Mouse (Mus musculus) lung, embryonic 15.5 days (tissue): ENCODE measurements around the gene Ptov1. TPM values are rescaled to one million over a fixed set of nuclear protein-coding genes. Genes with fewer than 3 reads are reported as not detected.

Experiments used
- ATAC-seq: fragments of 200-750 bp; cut with Nextera tagmentation; 2 replicates; pipeline ENCODE4 v1.8.0; 2017; ENCODE audit warnings: moderate number of reproducible peaks, borderline replicate concordance; ENCODE audit not compliant: low FRiP score, low TSS enrichment; ENCODE audit errors: extremely low read depth
- H3K27ac ChIP-seq: fragments of 300-500 bp; sonication (generic); 2 replicates; pipeline ENCODE4 v1.5.1; 2015; ENCODE audit warnings: moderate library complexity, mild to moderate bottlenecking, inconsistent platforms
- H3K27me3 ChIP-seq: fragments of 300-500 bp; sonication (generic); 2 replicates; pipeline ENCODE4 v1.6.1; 2015; ENCODE audit warnings: inconsistent platforms
- H3K36me3 ChIP-seq: fragments of 300-500 bp; sonication (generic); 2 replicates; pipeline ENCODE4 v1.6.1; 2015; ENCODE audit warnings: inconsistent platforms
- H3K4me1 ChIP-seq: fragments of 300-500 bp; sonication (generic); 2 replicates; pipeline ENCODE4 v1.6.1; 2015; ENCODE audit warnings: inconsistent platforms
- H3K4me2 ChIP-seq: fragments of 300-500 bp; sonication (generic); 2 replicates; pipeline ENCODE4 v1.6.1; 2015; ENCODE audit warnings: inconsistent platforms, mild to moderate bottlenecking, moderate library complexity
- H3K4me3 ChIP-seq: fragments of 300-500 bp; sonication (generic); 2 replicates; pipeline ENCODE4 v1.5.1; 2015; ENCODE audit warnings: mild to moderate bottlenecking, inconsistent platforms
- H3K9ac ChIP-seq: fragments of 300-500 bp; sonication (generic); 2 replicates; pipeline ENCODE4 v1.6.1; 2015; ENCODE audit warnings: inconsistent platforms
- H3K9me3 ChIP-seq: fragments of 300-500 bp; sonication (generic); 2 replicates; pipeline ENCODE4 v1.6.1; 2016; ENCODE audit warnings: inconsistent platforms
- WGBS: fragments of 180-500 bp; shearing (Covaris S2); methylation state at CpG from one replicate; pipeline ENCODE4 v1.1.7; 2015; 5-methylcytosine and 5-hydroxymethylcytosine counted together
- polyA plus RNA-seq: library from polyadenylated mRNA; unstranded; fragments of >200 nt; fragmentation: Nextera tagmentation; extraction: Ambion mirVana; gene quantifications from 2 replicates; pipeline ENCODE4 v1.2.1, GENCODE M21; 2015

The Ptov1 gene
- polyA plus RNA-seq, 1 experiment from 2014 or later, result 398 TPM

DNA sequence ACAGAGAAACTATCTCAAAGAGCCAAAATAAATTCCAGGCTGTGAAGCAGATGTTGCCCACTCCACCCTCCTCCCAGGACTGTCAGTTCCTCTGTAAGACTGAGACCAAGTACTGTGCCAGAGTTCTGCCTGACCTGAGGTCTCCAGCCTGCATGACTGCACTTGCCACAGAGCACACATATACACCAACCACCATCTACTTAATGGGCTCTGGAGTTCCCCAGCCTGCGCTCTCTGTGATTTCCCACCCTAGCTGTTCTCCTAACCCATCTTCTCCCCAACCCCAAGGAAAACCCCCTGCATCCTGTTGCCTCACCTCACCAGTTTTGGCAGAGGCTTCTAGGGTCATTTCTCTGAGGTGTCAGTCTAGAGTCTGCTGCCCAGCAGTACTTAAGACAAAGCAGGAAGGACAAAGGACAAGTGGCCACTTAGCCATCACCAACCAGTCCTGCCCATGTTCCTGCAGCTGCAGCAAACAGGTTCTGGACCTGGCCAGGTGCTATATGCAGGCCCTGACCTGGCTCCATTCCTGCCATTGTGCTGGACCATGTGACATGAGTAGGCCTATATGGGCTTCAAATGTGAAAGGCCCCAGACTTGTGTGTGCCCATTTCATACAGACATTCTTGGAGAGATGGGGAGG lies 34.1 kb downstream of the Ptov1 start:
- Histone ChIP-seq H3K4me2 (no peak overlapping the region), H3K9ac (no peak overlapping the region), H3K4me1 (peaks cover 25% of the 10 kb centered on the region), H3K36me3 (peaks cover 18% of the 10 kb centered on the region), H3K27ac (no peak overlapping the region), H3K4me3 (no peak overlapping the region), H3K27me3 (peaks cover 16% of the 10 kb centered on the region), H3K9me3 (no peaks in the 10 kb centered on the region)
- 88% methylated on average over 1 of the region's 1 CpGs for WGBS
- no peak for ATAC-seq

DNA sequence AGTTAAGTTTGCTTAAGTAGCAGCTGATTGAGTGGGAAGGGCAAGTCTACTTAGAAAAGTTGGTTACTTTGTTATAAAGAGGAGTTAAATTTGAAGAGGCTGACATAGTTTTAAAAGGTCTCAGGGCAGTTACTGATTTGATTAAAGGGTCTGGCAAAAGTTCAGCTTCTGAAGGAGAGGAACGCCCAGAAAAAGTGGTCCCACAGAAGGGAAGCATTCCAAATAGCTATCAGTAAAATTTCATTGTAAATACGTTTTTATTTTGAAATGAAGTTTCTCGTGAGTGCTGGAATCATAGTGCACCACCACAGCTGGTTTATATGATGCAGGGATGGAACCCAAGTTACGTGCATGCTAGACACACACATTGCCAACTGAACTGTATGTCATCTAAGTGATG lies 36.8 kb downstream of the Ptov1 start:
- H3K36me3 ChIP-seq, result peaks cover 46% of the 10 kb centered on the region
- 40% methylated on average over 4 of the region's 4 CpGs for WGBS
- H3K4me3 ChIP-seq, result no peak overlapping the region
- H3K27me3 ChIP-seq, result no peaks in the 10 kb centered on the region
- no peak overlapping the region for H3K4me2 ChIP-seq
- H3K4me1 ChIP-seq, result peaks cover 14% of the 10 kb centered on the region; the same call in 1 of the 2 replicates
- no peak overlapping the region for H3K9ac ChIP-seq
- no peak overlapping the region; the same call in 1 of the 2 replicates for H3K27ac ChIP-seq
- no peaks in the 10 kb centered on the region for H3K9me3 ChIP-seq
- no peak for ATAC-seq

DNA sequence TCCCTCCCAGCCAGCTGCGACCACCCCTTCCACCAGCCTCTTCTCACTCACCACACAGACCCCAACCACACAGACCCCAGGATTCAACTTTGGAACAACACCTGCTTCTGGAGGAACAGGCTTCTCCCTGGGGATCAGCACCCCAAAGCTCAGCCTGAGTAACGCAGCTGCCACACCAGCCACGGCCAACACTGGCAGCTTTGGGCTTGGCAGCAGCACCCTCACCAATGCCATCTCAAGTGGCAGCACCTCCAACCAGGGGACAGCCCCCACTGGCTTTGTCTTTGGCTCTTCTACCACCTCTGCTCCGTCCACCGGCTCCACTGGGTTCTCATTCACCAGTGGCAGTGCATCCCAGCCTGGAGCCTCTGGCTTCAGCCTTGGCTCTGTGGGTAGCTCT lies 40.9 kb downstream of the Ptov1 start:
- H3K9me3 ChIP-seq, result no peaks in the 10 kb centered on the region
- no peak overlapping the region for H3K9ac ChIP-seq
- H3K27me3 ChIP-seq, result no peaks in the 10 kb centered on the region
- WGBS, result 83% methylated on average over 5 of the region's 5 CpGs
- H3K27ac ChIP-seq, result no peak overlapping the region
- ATAC-seq, result no peak
- H3K36me3 ChIP-seq, result peaks cover 51% of the 10 kb centered on the region
- peaks cover 22% of the 10 kb centered on the region for H3K4me1 ChIP-seq
- no peak overlapping the region for H3K4me3 ChIP-seq
- no peak overlapping the region for H3K4me2 ChIP-seq

DNA sequence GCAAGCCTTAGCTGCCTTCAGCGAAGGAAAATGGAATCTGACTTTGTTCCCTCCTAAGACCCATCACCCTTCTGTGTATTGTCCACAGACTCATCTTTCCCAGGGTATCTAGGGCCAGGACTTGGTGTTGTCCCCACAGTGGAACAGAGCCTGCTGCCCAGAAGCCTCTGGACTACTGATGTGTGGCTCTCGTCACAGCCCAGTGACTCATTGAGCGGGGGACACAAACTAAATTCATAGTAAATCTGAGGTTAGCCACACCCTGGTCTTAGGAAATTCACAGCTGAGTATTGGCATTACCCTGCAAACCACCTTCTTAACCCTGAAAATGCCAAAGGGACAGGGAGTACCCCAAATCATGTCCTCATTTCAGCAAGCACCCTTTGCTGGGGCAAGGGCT lies 42.8 kb downstream of the Ptov1 start:
- Histone ChIP-seq H3K27me3 (no peaks in the 10 kb centered on the region), H3K27ac (no peak overlapping the region), H3K9ac (no peak overlapping the region), H3K4me1 (peaks cover 28% of the 10 kb centered on the region), H3K36me3 (peaks cover 46% of the 10 kb centered on the region), H3K9me3 (no peaks in the 10 kb centered on the region), H3K4me2 (no peak overlapping the region), H3K4me3 (no peak overlapping the region)
- ATAC-seq, result no peak
- 83% methylated on average over 3 of the region's 3 CpGs for WGBS

DNA sequence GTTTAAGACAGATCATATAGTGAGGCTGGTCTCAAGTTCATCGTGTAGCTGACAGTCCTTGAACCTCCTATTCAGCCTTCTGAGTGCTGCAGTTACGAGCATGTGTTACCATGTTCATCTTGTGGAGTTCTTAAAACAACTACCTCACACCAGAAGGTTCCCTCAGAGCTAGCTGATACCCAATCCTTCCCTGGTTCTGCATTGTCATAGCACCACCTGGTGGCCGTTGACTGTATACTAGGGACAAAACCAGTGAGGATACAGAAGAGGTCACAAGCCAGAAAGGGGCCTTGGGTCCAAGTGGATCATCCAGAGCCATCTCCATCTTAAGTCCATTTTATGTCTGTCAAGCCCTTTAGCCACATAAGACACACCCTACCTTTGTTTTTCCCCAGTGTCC lies 44.7 kb downstream of the Ptov1 start:
- H3K9me3 ChIP-seq, result no peaks in the 10 kb centered on the region
- H3K4me3 ChIP-seq, result no peak overlapping the region
- H3K4me2 ChIP-seq, result no peak overlapping the region
- H3K27me3 ChIP-seq, result no peaks in the 10 kb centered on the region
- no peak overlapping the region for H3K27ac ChIP-seq
- H3K9ac ChIP-seq, result no peak overlapping the region
- H3K36me3 ChIP-seq, result peaks cover 27% of the 10 kb centered on the region
- H3K4me1 ChIP-seq, result peaks cover 46% of the 10 kb centered on the region
- 16% methylated on average over 3 of the region's 3 CpGs for WGBS
- 0 out of 2 replicates have a peak, but pooled peaks have one; percentile 27 for ATAC-seq

DNA sequence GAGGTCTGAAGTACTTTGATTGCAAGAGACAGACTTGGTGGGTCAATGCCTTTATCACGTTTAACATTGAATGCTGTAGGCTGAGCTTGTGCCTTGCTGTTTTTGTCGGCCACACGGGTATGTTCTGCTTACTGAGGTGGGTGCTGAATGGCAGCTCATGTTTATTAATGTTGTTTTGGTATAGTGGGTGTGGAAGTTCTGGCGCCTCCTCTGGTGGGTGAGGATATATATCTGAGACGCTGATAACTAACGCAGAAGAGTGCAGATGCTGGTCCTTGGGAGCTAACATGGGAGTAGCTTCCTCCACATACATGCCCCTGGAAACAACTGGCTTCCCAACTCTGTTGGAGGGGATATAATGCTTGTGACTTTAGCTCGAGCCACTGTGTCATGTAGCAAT lies 46.2 kb downstream of the Ptov1 start:
- no peak for ATAC-seq
- no peak overlapping the region for H3K4me2 ChIP-seq
- peaks cover 12% of the 10 kb centered on the region; the same call in 1 of the 2 replicates for H3K36me3 ChIP-seq
- no peak overlapping the region for H3K4me3 ChIP-seq
- H3K4me1 ChIP-seq, result peaks cover 61% of the 10 kb centered on the region
- no peak overlapping the region for H3K9ac ChIP-seq
- WGBS, result 42% methylated on average over 7 of the region's 7 CpGs
- H3K27me3 ChIP-seq, result no peaks in the 10 kb centered on the region
- H3K27ac ChIP-seq, result no peak overlapping the region
- no peaks in the 10 kb centered on the region for H3K9me3 ChIP-seq

DNA sequence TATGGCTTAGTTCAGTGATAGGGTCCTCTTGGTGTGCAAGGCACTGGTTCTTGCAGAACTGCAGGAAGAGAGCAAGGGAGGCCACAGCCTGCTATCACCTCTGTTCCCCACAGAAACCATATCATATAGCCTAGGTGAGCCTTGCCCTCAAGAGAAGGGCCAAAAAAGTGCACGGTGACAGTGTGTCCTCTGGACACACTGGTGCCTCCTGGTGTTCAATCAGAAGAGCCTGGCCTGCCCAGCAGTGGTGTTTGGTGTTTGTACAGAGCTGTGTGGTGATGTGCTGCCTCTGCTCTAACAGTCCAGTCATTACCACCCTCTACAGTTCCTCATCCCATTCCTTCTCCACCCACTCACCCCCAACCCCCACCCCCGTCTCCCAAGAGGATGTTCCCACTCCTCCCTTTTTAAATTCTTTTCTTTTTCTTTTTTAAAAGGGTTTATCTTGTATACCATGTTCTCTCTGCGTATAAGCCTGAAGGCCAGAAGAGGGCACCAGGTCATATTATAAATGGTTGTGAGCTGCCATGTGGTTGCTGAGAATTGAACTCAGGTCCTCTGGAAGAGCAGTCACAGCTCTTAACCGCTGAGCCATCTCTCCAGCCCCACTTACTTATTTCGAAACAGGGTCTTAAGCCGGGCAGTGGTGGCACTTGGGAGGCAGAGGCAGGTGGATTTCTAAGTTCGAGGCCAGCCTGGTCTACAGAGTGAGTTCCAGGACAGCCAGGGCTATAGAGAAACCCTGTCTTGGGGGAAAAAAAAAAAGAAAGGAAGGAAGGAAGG lies 47.7 kb downstream of the Ptov1 start:
- Histone ChIP-seq H3K27me3 (no peaks in the 10 kb centered on the region), H3K4me3 (no peak overlapping the region), H3K4me2 (no peak overlapping the region), H3K27ac (no peak overlapping the region), H3K4me1 (peaks cover 72% of the 10 kb centered on the region), H3K9me3 (no peaks in the 10 kb centered on the region), H3K36me3 (peaks cover 5% of the 10 kb centered on the region; the same call in 1 of the 2 replicates), H3K9ac (no peak overlapping the region)
- no peak for ATAC-seq
- WGBS, result 73% methylated on average over 7 of the region's 7 CpGs

DNA sequence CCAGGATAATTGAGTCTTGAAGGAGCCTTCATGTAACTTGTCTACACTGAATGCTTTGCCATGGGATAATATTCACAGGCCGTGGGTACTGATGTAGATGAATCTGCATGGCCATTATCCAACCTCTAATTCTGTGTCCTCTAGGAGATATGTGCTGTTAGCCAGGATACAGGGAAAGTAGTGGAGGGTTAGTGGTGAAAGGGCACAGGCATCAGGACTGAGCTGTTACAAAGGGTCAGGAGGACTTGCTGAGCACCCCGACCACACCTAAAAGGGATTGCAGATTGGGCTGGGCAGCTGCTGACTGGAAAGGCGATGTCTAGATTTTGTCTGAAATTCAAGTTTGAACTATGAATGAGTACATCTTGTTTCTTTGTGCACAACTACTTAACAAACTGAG lies 49.1 kb downstream of the Ptov1 start:
- H3K9ac ChIP-seq, result no peak overlapping the region
- H3K9me3 ChIP-seq, result no peaks in the 10 kb centered on the region
- peaks cover 72% of the 10 kb centered on the region for H3K4me1 ChIP-seq
- no peak overlapping the region for H3K4me2 ChIP-seq
- H3K27ac ChIP-seq, result no peak overlapping the region
- H3K27me3 ChIP-seq, result no peaks in the 10 kb centered on the region
- no peaks in the 10 kb centered on the region for H3K36me3 ChIP-seq
- ATAC-seq, result no peak
- WGBS, result 79% methylated on average over 3 of the region's 3 CpGs
- no peak overlapping the region for H3K4me3 ChIP-seq

DNA sequence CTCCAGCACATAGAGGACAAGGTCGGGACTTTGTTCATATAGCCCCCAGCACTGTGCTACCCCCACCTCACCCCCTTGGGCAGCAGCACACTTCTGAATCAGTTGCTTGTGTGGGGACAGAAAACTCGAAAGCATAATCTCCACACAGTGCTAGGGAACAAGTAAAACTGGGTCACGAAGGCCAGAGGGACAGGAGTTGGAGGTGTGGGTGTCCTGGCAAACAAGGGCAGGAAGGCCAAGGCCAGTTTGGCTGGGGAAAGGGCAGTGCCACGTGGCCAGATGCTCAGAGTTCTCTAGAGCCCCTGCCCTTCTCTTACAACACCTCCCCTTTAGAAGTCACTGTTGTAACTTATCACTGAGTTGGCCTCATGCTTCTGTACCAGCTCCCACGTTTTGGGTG lies 49.7 kb downstream of the Ptov1 start:
- Histone ChIP-seq H3K9me3 (no peaks in the 10 kb centered on the region), H3K4me3 (no peak overlapping the region), H3K4me2 (peak overlapping the region; percentile 60; the same call in 1 of the 2 replicates), H3K27me3 (no peaks in the 10 kb centered on the region), H3K9ac (peak overlapping the region; percentile 16; the same call in 1 of the 2 replicates), H3K27ac (no peak overlapping the region), H3K4me1 (peaks cover 72% of the 10 kb centered on the region), H3K36me3 (no peaks in the 10 kb centered on the region)
- no peak for ATAC-seq
- 42% methylated on average over 5 of the region's 5 CpGs for WGBS

DNA sequence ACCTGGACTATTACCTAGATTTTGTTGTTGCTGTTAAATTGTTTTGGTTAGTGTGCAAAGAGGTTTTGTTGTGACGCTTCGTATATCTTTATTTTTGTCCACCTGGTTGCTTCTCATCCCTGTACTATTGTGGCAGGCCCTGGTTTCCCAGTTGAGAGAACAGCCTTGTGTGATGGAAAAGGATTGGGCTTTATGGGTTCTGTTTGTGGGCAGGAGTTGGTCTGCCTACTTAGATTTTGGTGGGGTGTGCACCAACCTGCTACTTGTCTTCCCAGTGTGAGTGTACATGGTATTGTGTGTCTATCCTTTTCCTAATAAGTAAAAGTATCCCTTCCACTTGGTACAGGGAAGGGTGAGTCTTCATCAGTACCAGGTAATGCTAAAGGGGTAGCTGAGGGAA lies 50.2 kb downstream of the Ptov1 start:
- Histone ChIP-seq H3K9me3 (no peaks in the 10 kb centered on the region), H3K4me2 (peak overlapping the region; percentile 60; the same call in 1 of the 2 replicates), H3K4me3 (peak overlapping the region; percentile 79; the same call in 1 of the 2 replicates), H3K27ac (no peak overlapping the region), H3K9ac (peak overlapping the region; percentile 16; the same call in 1 of the 2 replicates), H3K4me1 (peaks cover 71% of the 10 kb centered on the region), H3K36me3 (peaks cover 1% of the 10 kb centered on the region; the same call in 1 of the 2 replicates), H3K27me3 (no peaks in the 10 kb centered on the region)
- no peak for ATAC-seq
- 89% methylated on average over 2 of the region's 2 CpGs for WGBS

DNA sequence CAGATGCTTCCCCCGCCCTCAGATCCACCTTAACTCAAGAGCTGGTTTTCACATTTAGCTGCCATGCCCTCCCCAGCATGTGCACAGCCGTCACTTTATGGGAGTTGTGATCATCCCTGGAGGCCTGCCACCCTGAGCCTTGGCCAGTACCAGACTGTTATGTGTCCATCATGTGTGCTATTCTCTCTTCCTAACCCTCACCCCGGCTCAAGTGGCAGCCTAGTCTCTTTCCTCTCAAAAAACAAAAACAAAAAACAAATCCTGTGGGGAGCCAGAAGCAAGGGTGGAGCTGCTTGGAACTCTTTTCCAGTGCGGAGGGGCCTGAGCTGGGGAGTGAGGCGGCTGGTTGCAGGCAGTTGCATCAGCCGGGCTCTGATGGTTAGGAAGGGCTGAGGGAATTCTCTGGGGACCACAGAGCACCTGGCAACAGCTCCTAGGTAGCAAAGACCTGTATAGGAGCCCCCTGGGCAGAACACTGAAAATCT lies 50.8 kb downstream of the Ptov1 start:
- Histone ChIP-seq H3K27me3 (no peaks in the 10 kb centered on the region), H3K4me3 (peak overlapping the region; percentile 79), H3K27ac (0 out of 2 replicates have a peak overlapping the region, but pooled peaks have one; percentile 22), H3K9ac (peak overlapping the region; percentile 13; the same call in 1 of the 2 replicates), H3K9me3 (no peaks in the 10 kb centered on the region), H3K36me3 (peaks cover 7% of the 10 kb centered on the region), H3K4me2 (peak overlapping the region; percentile 60), H3K4me1 (peaks cover 65% of the 10 kb centered on the region)
- 32% methylated on average over 6 of the region's 6 CpGs for WGBS
- no peak for ATAC-seq

DNA sequence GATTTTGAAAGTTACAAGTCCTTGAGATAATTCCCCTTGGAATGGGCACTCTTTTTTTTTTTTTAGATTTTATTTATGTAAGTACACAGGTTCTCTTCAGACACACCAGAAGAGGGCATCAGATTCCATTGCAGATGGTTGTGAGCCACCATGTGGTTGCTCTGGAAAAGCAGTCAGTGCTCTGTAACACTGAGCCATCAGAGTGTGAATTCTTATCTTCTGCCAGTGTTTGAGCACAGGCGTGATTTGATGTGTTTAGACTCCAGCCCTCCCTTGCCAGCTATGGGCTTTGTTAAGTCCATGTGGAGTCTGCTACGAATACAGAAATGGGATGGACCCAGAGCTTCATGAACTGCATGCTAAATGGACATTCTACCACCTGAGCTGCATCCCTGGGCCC lies 51.4 kb downstream of the Ptov1 start:
- no peak for ATAC-seq
- Histone ChIP-seq H3K4me1 (peaks cover 59% of the 10 kb centered on the region), H3K9ac (peak overlapping the region; percentile 96; the same call in 1 of the 2 replicates), H3K27ac (no peak overlapping the region), H3K9me3 (no peaks in the 10 kb centered on the region), H3K4me3 (peak overlapping the region; percentile 79), H3K36me3 (peaks cover 11% of the 10 kb centered on the region), H3K4me2 (peak overlapping the region; percentile 60), H3K27me3 (no peaks in the 10 kb centered on the region)
- 10% methylated on average over 2 of the region's 2 CpGs for WGBS
